In genomic region chr13:63073911-63074675, GRCm38 (mm10) we compare ENCODE assay signal across 9 mouse cellular contexts.
DNase-seq lines count a peak whose midpoint lies in the region; ATAC-seq and TF ChIP-seq lines count a peak whose summit lies in the region.
"Had no signal": no experiment of that assay in that cellular context is flagged by ENCODE, and none has a peak within 500 bp of the region (broad histone marks: within the 10 kb centered on the region; RNA-seq: fewer than 3 reads in every experiment).

No protein-coding gene starts in this region.

- no peaks in the 10 kb centered on the region for H3K27me3 ChIP-seq in limb, embryonic 14.5 days (ENCODE audit: control insufficient read depth, insufficient read depth, low read length)

- no peaks in the 10 kb centered on the region for H3K9me3 ChIP-seq in limb, embryonic 14.5 days (ENCODE audit: control insufficient read depth, low read length)

- H3K9ac ChIP-seq in limb, embryonic 14.5 days (ENCODE audit: low read depth, low read length, severe bottlenecking): no peak overlapping the region
- H3K9ac ChIP-seq: liver, embryonic 14.5 days had no signal

- H3K27ac ChIP-seq in limb, embryonic 14.5 days (replicated peaks; ENCODE audit: low read depth, low read length): peak overlapping the region; percentile 65
- H3K27ac ChIP-seq: liver, embryonic 14.5 days had no signal

- H3K4me1 ChIP-seq in limb, embryonic 14.5 days (ENCODE audit: control insufficient read depth, insufficient read depth, low read length): peaks cover 14% of the 10 kb centered on the region

- H3K4me2 ChIP-seq in limb, embryonic 14.5 days (replicated peaks; ENCODE audit: low read depth, low read length, severe bottlenecking): no peak overlapping the region

- DNase-seq in embryo, embryonic 10 days (ENCODE audit: low spot score): peak; percentile 46
- no peak for DNase-seq in embryo, embryonic 9.5 days (ENCODE audit: extremely low spot score)
- DNase-seq in right cerebral cortex, postnatal 10 days (ENCODE audit: low spot score in 2 of 2): peak; percentile 38 to 62
- DNase-seq in right cerebral cortex, postnatal 14 days: no peak
- DNase-seq in limb, embryonic 14.5 days (ENCODE audit: low spot score): peak; percentile 78
- no peak for DNase-seq in thymus, postnatal 10 days (ENCODE audit: low spot score in 2 of 2)
- DNase-seq in left cerebral cortex, postnatal 4 days: no peak
- no peak for DNase-seq in gastrocnemius, postnatal 4 days (ENCODE audit: low spot score in 2 of 2)

- intact Hi-C loops in left cerebral cortex, postnatal 4 days (cut with DNase I): no loop called here

- H3K36me3 ChIP-seq in limb, embryonic 14.5 days (ENCODE audit: control insufficient read depth, insufficient read depth, low read length): no peaks in the 10 kb centered on the region

- no peak for TF ChIP-seq POLR2A in limb, embryonic 14.5 days (IDR thresholded peaks at IDR 0.05; ENCODE audit: borderline replicate concordance, extremely low read depth, insufficient read depth, insufficient read length)

- ATAC-seq in limb, embryonic 14.5 days (ENCODE audit: low FRiP score, low read depth): peak; percentile 81

- 28% methylated on average over 9 of the region's 9 CpGs for WGBS in limb, embryonic 14.5 days

- no peak overlapping the region for H3K4me3 ChIP-seq in limb, embryonic 14.5 days (replicated peaks; ENCODE audit: low read length)

Comparison
In these comparisons a context has a peak if more than half of its experiments do, and no peak if none do; other contexts are left out.
1. DNase-seq: peak in embryo, embryonic 10 days (single experiment), right cerebral cortex, postnatal 10 days (2 of 2) and limb, embryonic 14.5 days (single experiment); none in embryo, embryonic 9.5 days (single experiment), right cerebral cortex, postnatal 14 days (single experiment), thymus, postnatal 10 days (0 of 2), left cerebral cortex, postnatal 4 days (single experiment) and gastrocnemius, postnatal 4 days (0 of 2).